Mouse (Mus musculus) c-Kit-negative CD71-positive TER-119-positive erythroid progenitor cells, embryonic 14.5 days (primary cell): ENCODE results near the gene Diaph2.

Source experiments
- DNase-seq: peaks from one replicate; pipeline ENCODE4 v3.0.0-alpha.2; 2013; ENCODE audit warnings: low read depth, low spot score

Gene Diaph2

GRCm38 (mm10) chrX:129749571-129750061 lies at the start of gene Diaph2:
Gene Diaph2 (plus strand): TSS chrX:129749742.
- DNase-seq, result no peak

GRCm38 (mm10) chrX:129701634-129702312 lies 47.8 kb upstream of the Diaph2 start:
- no peak for DNase-seq

DNA sequence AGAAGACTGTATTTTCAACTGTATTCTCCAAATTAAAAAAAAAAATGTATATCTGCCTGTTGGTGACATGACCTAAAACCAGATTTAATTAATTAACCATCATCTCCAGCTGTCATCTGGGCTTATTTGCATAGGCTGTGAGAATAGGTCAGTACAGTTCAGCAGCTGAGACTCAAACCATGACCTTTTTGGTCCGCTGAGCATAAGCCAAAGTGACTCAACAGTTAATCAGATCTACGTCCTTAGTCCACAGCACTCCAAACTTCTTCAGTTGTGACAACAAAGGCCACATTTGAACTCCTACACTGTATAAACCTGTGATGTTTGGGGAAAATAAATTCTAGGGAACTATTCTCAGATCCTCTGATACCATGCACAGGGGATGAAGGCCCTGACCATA lies 39.9 kb upstream of the Diaph2 start:
- no peak for DNase-seq

DNA sequence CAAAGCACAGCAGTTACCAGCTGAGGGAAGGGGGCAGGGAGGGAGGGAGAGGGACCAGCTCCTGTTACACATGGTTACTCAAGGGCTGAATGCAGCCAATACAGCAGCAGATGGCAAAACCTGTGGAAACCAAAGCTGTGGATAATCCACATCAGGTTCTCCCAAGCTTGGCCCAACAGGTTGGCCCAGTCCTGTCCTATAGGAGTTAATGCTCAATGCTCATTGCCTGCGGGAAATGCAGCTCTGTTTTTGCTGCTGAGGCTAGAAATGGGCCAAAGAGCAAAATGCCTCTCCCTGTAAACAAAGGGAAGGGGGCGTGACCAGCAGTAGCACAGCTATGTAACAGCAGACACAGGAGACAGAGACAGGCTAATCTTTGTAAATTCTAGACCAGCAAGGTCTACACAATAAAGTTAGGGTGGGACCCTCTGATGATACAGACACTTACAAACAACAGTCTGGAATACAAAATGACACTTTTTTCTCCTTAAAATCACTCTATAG lies 20.8 kb upstream of the Diaph2 start:
- DNase-seq, result no peak

- no peak for DNase-seq
Measured at GRCm38 (mm10) chrX:129736562-129736961, 13.0 kb upstream of the Diaph2 start.

DNA sequence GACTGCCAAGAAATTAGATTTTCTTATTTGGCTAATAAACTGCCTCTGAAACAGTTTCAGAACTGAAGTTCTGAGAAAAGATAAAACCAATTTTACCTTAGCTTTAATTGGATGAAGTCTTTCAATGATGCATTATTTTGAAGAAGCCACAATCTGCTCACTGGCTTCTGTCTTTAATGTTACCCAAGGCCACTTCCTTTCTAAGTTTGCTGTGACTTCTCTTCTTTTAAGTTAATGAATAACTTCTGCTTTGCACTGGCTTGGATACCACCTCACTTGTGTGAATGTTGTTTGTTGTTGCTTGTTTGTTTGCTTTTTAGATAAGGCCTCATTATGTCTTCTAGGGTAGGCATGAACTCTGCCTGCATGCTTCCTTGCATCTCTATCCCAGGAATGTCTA lies 10.3 kb upstream of the Diaph2 start:
- DNase-seq, result no peak

DNA sequence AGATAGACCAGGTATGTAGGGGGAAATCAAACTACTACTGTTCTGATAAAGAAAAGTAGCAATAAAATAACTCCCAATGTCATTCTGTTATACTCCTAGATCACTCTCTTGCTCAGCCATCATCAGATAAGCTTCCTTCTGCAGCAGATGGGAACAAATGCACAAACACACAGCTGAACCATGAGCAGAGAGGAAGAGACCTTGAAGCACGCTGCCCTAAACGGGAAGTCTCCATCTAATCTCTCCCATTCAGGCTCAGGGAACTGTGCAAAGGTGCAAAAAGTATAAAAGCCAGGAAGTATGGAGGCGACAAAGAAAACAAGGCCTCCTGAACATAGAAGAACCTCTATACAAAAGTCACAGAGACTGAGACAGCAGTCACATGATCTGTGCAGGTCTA lies 6.6 kb upstream of the Diaph2 start:
- no peak for DNase-seq

DNA sequence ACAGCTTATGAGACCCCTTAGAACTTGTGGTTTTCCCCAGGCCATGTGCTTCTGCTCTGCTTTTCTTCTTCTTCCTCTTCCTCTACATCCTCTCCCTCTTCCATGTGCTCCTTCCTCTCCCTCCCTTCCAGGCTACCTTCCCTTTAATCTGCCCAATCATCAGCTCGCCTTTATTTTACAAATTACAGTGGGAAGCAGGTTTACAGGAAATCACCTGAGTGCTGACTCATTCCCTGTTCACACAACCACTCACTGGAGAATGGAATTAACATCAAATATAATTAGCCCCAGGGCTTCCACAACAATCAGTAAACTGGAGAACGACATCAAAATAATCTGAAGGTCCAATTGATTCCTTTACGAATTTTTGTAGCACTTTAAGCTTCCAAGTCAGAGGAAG lies 3.6 kb upstream of the Diaph2 start:
- DNase-seq, result no peak

DNA sequence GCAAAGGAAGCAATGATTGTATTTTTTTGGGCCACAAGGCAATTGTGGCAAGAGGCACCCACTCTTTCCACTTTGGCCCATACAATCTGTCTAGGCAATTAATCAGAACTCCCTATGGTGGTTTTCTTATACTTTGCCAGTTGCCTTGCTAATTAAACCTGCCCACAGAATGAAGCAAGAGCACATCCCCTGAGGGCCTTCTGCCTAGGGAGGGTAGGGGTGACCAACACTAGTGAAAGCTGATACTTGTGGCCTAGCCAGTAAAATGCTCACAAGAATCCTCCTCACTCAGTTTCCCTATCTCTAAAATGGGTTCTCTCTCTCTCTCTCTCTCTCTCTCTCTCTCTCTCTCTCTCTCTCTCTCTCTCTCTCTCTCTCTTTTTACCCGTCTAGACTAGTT lies 440 bp upstream of the Diaph2 start:
- DNase-seq, result no peak

- DNase-seq, result no peak
Measured at GRCm38 (mm10) chrX:129750094-129750569, 590 bp downstream of the Diaph2 start.

- no peak for DNase-seq
Measured at GRCm38 (mm10) chrX:129750606-129751005, 1.1 kb downstream of the Diaph2 start.

- no peak for DNase-seq
Measured at GRCm38 (mm10) chrX:129756606-129757005, 7.1 kb downstream of the Diaph2 start.

DNA sequence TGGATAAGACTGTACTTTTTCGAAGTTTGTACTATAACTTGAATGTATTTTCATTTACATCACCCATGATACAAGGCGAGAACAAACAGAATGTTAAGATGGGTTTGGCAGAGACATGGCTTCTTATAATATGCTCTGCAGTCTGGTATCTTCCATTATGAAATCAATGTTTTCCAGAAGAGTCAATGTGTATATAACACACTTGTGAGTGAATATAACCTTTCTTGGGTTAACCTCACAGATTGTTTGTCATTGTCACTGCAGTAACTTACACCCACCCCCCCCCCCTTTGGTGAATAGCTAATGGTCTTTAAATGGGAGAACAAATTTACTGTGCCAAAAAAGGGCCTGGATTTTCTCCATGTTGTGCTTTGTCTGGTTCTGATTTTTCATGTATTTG lies 13.1 kb downstream of the Diaph2 start:
- DNase-seq, result no peak

- DNase-seq, result no peak
Measured at GRCm38 (mm10) chrX:129765378-129765777, 15.8 kb downstream of the Diaph2 start.

- DNase-seq, result no peak
Measured at GRCm38 (mm10) chrX:129766811-129767210, 17.3 kb downstream of the Diaph2 start.

- no peak for DNase-seq
Measured at GRCm38 (mm10) chrX:129770625-129771024, 21.1 kb downstream of the Diaph2 start.

GRCm38 (mm10) chrX:129773556-129774255 lies 24.2 kb downstream of the Diaph2 start:
- no peak for DNase-seq

DNA sequence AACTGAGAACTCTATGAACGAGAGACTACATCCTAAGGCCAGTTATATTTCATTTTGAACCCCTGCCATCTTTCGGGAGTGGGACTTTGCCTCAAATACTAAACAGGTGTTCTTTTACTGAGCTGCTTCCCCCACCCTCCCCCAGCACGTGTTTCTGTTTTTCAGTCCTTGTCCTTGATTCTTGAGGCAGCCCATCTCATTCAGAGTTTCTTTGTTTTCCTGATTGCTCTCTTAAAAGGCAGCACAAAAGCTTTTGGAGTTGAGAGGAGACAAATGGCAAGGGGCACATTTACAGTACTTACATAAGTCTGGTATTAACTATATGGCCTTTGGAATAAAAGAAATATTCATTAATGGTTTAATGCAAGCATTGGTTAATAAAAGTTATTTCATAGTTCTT lies 24.9 kb downstream of the Diaph2 start:
- DNase-seq, result no peak

- DNase-seq, result no peak
Measured at GRCm38 (mm10) chrX:129776761-129777160, 27.2 kb downstream of the Diaph2 start.

GRCm38 (mm10) chrX:129777404-129777962 lies 27.9 kb downstream of the Diaph2 start:
- no peak for DNase-seq

- DNase-seq, result no peak
Measured at GRCm38 (mm10) chrX:129781844-129782243, 32.3 kb downstream of the Diaph2 start.

GRCm38 (mm10) chrX:129784062-129784461 lies 34.5 kb downstream of the Diaph2 start:
- DNase-seq, result no peak
